Mouse (Mus musculus) hindbrain, embryonic 13.5 days (tissue): ENCODE measurements around the gene Hoxa1. TPM values are rescaled to one million over a fixed set of nuclear protein-coding genes. Genes with fewer than 3 reads are reported as not detected.

Experiments
- ATAC-seq: fragments of 200-750 bp; cut with Nextera tagmentation; 2 replicates; pipeline ENCODE4 v1.8.0; 2017; ENCODE audit warnings: moderate TSS enrichment; ENCODE audit not compliant: low FRiP score
- H3K27ac ChIP-seq: fragments of 300-500 bp; sonication (generic); 2 replicates; pipeline ENCODE4 v1.5.1; 2015; ENCODE audit warnings: inconsistent platforms, mild to moderate bottlenecking, moderate library complexity
- H3K27me3 ChIP-seq: fragments of 300-500 bp; sonication (generic); 2 replicates; pipeline ENCODE4 v1.6.1; 2015; ENCODE audit warnings: mild to moderate bottlenecking, inconsistent platforms
- H3K36me3 ChIP-seq: fragments of 300-500 bp; sonication (generic); 2 replicates; pipeline ENCODE4 v1.6.1; 2015; ENCODE audit warnings: mild to moderate bottlenecking, inconsistent platforms
- H3K4me1 ChIP-seq: fragments of 300-500 bp; sonication (generic); replicated peaks from 2 replicates; pipeline ENCODE4 v1.6.1; 2015; ENCODE audit warnings: inconsistent platforms
- H3K4me2 ChIP-seq: fragments of 300-500 bp; sonication (generic); 2 replicates; pipeline ENCODE4 v1.6.1; 2015; ENCODE audit warnings: inconsistent platforms, mild to moderate bottlenecking, moderate library complexity
- H3K4me3 ChIP-seq: fragments of 300-500 bp; sonication (generic); 2 replicates; pipeline ENCODE4 v1.5.1; 2015; ENCODE audit warnings: mild to moderate bottlenecking, inconsistent platforms
- H3K9ac ChIP-seq: fragments of 300-500 bp; sonication (generic); 2 replicates; pipeline ENCODE4 v1.6.1; 2015; ENCODE audit warnings: mild to moderate bottlenecking, inconsistent platforms
- H3K9me3 ChIP-seq: fragments of 300-500 bp; sonication (generic); 2 replicates; pipeline ENCODE4 v1.6.1; 2016; ENCODE audit warnings: inconsistent platforms
- WGBS: fragments of 180-500 bp; shearing (Covaris S2); methylation state at CpG from one replicate; pipeline ENCODE4 v1.1.7; 2015; 5-methylcytosine and 5-hydroxymethylcytosine counted together
- polyA plus RNA-seq: library from polyadenylated mRNA; unstranded; fragments of >200 nt; fragmentation: Nextera tagmentation; extraction: Ambion mirVana; gene quantifications from 2 replicates; pipeline ENCODE4 v1.2.1, GENCODE M21; 2015

Gene Hoxa1
- polyA plus RNA-seq, 1 experiment from 2014 or later = 2.0 TPM

DNA sequence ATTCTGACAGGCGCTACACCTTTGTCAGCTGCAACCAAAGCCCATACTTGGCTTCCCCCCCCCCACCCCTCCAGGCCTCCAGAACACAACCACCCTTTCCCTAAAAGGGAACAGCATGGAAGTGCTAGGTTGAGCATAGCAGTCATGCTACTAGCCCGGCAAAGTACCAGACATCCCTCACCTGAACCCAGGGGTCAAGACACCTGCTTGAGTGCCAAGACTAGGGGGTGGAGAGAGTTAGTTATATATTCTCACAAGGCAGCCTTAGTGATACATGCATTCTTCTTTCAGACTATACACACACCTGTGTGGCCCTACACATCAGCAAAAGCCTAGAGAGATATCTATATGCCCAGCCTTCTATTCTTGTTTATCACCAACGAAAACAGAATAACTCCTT lies 27.7 kb upstream of the Hoxa1 start:
- Histone ChIP-seq H3K9ac (peak overlapping the region; percentile 71), H3K36me3 (no peaks in the 10 kb centered on the region), H3K4me1 (peaks cover 71% of the 10 kb centered on the region), H3K4me3 (peak overlapping the region; percentile 70), H3K4me2 (peak overlapping the region; percentile 88), H3K9me3 (no peaks in the 10 kb centered on the region), H3K27me3 (peaks cover 97% of the 10 kb centered on the region), H3K27ac (peak overlapping the region; percentile 99)
- no peak for ATAC-seq
- 15% methylated on average over 3 of the region's 3 CpGs for WGBS

DNA sequence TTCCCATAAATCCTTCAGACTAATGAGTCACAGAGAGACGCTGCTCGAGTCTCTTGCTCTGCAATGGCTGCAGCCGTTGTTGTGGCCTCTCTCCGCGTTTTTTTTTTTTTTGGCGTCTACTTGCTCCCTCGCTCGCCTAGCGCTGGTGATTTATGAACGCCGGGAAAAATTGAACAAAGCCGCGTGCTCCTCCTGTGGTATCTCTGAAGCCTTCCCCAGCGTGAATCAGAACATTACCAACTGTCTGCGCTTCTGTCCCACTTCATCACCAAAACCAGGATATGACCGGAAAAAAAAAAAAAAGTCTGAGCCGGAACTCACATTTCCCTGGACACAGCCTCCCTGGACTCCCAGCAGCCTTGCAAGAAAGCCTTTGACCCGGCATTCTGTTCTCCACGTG lies 27.1 kb upstream of the Hoxa1 start:
- Histone ChIP-seq H3K36me3 (no peaks in the 10 kb centered on the region), H3K4me1 (peaks cover 77% of the 10 kb centered on the region), H3K9ac (peak overlapping the region; percentile 71), H3K4me2 (peak overlapping the region; percentile 88), H3K4me3 (peak overlapping the region; percentile 70), H3K27me3 (peaks cover 97% of the 10 kb centered on the region), H3K9me3 (no peaks in the 10 kb centered on the region), H3K27ac (peak overlapping the region; percentile 99)
- WGBS = 1% methylated on average over 19 of the region's 19 CpGs
- no peak for ATAC-seq

DNA sequence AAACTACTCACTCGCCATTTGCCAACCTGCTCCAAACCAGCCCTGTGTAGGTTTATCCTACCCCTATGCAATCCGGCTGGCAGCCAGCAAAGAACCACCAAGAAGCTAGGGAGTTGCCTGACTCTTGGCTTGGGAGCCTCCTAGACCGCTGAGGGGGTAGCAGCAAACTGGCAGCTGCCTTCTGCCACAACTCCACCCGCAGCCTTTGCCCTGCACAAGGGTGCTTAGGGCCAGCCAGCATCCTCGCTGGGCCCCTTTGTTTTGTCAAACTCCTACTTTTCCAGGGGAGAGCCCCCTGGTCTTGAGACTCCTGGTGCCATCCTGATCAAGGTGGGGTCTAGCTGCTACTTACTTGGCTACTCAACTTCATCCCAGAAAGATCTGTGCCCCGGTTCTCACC lies 26.6 kb upstream of the Hoxa1 start:
- H3K27me3 ChIP-seq = peaks cover 97% of the 10 kb centered on the region
- peak overlapping the region; percentile 70 for H3K4me3 ChIP-seq
- ATAC-seq = no peak
- H3K4me1 ChIP-seq = peaks cover 78% of the 10 kb centered on the region
- no peaks in the 10 kb centered on the region for H3K36me3 ChIP-seq
- H3K4me2 ChIP-seq = peak overlapping the region; percentile 88
- H3K27ac ChIP-seq = peak overlapping the region; percentile 99
- H3K9me3 ChIP-seq = no peaks in the 10 kb centered on the region
- 5% methylated on average over 6 of the region's 6 CpGs for WGBS
- peak overlapping the region; percentile 71 for H3K9ac ChIP-seq

DNA sequence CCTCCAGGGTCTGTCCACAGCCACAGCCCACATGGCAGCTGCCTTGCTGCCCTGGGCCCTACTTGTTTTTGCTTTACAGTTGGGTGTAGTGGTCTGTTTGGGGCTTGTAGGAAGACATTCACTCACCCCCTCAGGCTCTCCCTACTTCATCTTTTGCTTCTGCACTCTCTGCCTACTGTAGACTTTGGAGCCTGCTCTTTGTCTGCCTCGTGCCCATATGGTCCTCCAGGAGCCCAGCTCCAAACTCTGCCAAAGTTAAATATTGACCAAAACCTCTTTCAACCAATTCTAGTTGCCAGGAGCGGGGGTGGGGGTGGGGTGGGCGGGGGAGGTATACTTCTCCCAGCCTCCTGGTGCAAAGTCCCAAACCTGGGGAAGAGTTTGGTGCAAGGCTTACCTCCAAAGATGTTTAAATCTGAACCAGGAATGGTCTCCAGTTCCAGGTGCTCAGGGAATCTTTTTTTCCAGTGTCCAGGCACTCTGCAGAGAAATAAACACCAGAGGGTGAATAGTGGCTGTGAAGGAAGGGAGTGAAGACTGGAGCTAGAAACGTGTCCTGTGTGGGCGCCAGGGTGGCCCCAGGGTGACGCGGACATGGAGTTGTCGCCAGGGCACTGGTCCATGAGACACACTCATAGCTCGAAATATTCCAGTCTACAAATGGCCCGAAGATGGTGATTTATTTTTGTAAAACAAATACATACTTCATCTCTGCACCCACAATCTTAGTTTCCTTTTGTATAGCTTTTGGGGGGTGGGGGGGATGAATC lies 25.4 kb upstream of the Hoxa1 start:
- H3K36me3 ChIP-seq = no peaks in the 10 kb centered on the region
- no peak for ATAC-seq
- peak overlapping the region; percentile 99 for H3K27ac ChIP-seq
- H3K9me3 ChIP-seq = no peaks in the 10 kb centered on the region
- peak overlapping the region; percentile 70 for H3K4me3 ChIP-seq
- H3K4me1 ChIP-seq = peaks cover 70% of the 10 kb centered on the region
- WGBS = 11% methylated on average over 10 of the region's 10 CpGs
- peaks cover 97% of the 10 kb centered on the region for H3K27me3 ChIP-seq
- H3K4me2 ChIP-seq = peak overlapping the region; percentile 88
- peak overlapping the region; percentile 71 for H3K9ac ChIP-seq

DNA sequence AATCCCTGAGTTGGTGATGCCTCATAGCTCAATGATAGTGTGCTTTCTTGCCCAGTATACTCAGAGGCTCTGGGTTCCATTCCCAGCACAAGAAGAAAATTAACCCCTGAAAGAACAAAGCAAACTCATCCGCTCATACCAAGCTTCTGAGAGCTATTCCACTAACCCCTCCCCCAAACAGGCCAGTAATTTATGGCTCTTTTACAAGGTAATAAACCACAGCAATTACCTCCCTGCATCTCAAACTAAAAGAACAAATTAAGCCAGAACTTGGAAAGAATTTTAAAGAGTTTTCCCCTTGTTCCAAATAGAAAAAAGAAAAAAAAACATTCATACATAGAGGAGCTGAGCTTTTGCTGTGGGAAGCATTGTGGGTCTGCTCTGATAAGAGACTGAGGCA lies 24.7 kb upstream of the Hoxa1 start:
- Histone ChIP-seq H3K9me3 (no peaks in the 10 kb centered on the region), H3K27me3 (peaks cover 91% of the 10 kb centered on the region), H3K9ac (peak overlapping the region; percentile 97), H3K27ac (peak overlapping the region; percentile 99), H3K4me2 (peak overlapping the region; percentile 88), H3K36me3 (no peaks in the 10 kb centered on the region), H3K4me3 (peak overlapping the region; percentile 70), H3K4me1 (peaks cover 64% of the 10 kb centered on the region)
- WGBS = 18% methylated on average over 1 of the region's 1 CpGs
- no peak for ATAC-seq

DNA sequence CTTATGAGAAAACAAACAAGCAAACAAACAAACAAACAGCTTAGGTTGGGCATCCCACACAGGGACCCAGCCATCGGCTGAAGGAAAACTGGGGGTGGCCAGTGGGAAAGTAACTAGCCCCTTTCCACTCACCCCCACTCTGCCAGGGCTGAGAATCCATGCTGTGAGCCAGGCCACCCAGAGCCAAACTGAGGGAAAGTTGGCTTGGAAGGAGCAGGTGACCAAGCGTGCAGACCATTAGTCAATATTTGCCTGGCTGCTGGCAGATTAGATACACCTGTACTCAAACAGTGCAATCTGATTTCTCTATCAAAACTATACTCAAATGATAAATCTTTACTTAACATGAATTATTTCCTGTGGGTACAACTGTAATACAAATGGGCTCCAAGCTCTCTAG lies 23.9 kb upstream of the Hoxa1 start:
- H3K36me3 ChIP-seq = no peaks in the 10 kb centered on the region
- ATAC-seq = no peak
- WGBS = 21% methylated on average over 2 of the region's 2 CpGs
- H3K9me3 ChIP-seq = no peaks in the 10 kb centered on the region
- H3K9ac ChIP-seq = peak overlapping the region; percentile 97
- H3K4me3 ChIP-seq = peak overlapping the region; percentile 70
- peaks cover 58% of the 10 kb centered on the region for H3K4me1 ChIP-seq
- H3K27ac ChIP-seq = peak overlapping the region; percentile 99
- H3K27me3 ChIP-seq = peaks cover 84% of the 10 kb centered on the region
- peak overlapping the region; percentile 88 for H3K4me2 ChIP-seq

DNA sequence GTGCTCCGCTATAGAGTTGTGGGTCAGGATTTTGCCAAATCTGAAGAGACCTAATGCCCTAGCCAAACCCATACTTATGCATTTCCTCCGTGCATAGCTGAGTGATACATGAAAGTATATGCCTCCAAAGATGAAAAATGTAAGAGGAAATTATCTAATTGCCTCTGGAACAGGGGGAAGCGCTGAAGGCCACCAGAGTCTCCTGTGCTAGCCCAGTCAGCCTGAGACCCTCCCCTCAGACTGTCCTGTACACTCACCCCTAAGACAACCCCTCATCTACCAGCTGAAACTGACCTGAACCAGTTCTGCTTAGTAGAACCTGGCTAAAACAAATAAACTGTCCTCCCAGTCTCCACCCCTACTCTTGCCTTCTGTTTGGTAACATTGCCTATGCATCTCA lies 22.6 kb upstream of the Hoxa1 start:
- H3K9me3 ChIP-seq = no peaks in the 10 kb centered on the region
- H3K4me1 ChIP-seq = peaks cover 52% of the 10 kb centered on the region
- peaks cover 71% of the 10 kb centered on the region for H3K27me3 ChIP-seq
- H3K27ac ChIP-seq = peak overlapping the region; percentile 99
- peak overlapping the region; percentile 88 for H3K4me2 ChIP-seq
- ATAC-seq = no peak
- peak overlapping the region; percentile 70 for H3K4me3 ChIP-seq
- 5% methylated on average over 3 of the region's 3 CpGs for WGBS
- H3K36me3 ChIP-seq = no peaks in the 10 kb centered on the region
- peak overlapping the region; percentile 97 for H3K9ac ChIP-seq

DNA sequence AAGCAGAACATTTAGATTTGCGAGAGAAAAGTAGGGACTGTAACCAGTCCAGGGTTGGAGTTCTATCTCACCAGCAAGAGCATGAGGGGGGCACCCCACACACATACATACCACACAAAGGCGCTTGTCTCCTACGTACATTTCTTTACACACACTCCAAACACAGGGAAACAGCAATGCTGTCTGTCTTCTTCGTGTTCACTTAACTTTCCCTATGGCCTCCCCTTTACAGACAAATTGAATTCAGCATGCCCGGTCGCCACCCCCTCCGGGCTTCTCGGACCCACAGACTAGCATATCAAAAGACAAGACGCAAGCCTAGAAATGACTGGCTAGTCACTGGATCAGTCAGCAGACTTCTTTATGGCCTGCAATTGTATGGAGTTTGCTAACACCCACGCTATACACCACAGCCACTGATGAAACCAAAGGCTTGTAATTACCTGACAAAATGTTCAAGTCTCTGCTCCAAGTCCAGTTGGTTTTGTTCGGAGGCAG lies 22.1 kb upstream of the Hoxa1 start:
- Histone ChIP-seq H3K27me3 (peaks cover 66% of the 10 kb centered on the region), H3K4me2 (peak overlapping the region; percentile 88), H3K4me3 (peak overlapping the region; percentile 70), H3K9me3 (no peaks in the 10 kb centered on the region), H3K36me3 (no peaks in the 10 kb centered on the region), H3K4me1 (peaks cover 48% of the 10 kb centered on the region), H3K27ac (peak overlapping the region; percentile 99), H3K9ac (peak overlapping the region; percentile 97)
- under 1% methylated on average over 11 of the region's 11 CpGs for WGBS
- ATAC-seq = no peak

DNA sequence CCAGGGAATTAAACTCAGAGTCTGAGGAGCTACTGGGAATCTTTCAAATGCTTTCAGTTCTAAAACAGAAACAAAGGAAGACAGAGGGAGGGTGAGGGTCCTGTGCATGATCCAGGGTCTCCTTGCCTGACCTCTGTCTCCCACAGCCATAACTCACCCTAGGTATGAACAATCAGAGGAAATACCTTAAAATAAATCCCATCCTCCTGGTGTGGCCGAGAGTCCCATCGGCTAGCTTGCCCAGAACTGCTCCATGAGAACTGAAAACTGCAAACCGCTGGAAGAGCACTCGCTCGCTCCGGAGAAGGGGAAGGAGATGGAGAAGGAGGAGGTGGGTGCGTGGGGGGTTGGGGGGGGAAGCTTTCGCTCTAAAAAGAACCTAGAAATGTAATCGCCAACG lies 21.6 kb upstream of the Hoxa1 start:
- peak overlapping the region; percentile 88 for H3K4me2 ChIP-seq
- H3K9me3 ChIP-seq = no peaks in the 10 kb centered on the region
- 2% methylated on average over 10 of the region's 10 CpGs for WGBS
- H3K4me1 ChIP-seq = peaks cover 43% of the 10 kb centered on the region
- no peaks in the 10 kb centered on the region for H3K36me3 ChIP-seq
- peak overlapping the region; percentile 99 for H3K27ac ChIP-seq
- ATAC-seq = no peak
- peaks cover 61% of the 10 kb centered on the region for H3K27me3 ChIP-seq
- peak overlapping the region; percentile 70 for H3K4me3 ChIP-seq
- peak overlapping the region; percentile 97 for H3K9ac ChIP-seq

DNA sequence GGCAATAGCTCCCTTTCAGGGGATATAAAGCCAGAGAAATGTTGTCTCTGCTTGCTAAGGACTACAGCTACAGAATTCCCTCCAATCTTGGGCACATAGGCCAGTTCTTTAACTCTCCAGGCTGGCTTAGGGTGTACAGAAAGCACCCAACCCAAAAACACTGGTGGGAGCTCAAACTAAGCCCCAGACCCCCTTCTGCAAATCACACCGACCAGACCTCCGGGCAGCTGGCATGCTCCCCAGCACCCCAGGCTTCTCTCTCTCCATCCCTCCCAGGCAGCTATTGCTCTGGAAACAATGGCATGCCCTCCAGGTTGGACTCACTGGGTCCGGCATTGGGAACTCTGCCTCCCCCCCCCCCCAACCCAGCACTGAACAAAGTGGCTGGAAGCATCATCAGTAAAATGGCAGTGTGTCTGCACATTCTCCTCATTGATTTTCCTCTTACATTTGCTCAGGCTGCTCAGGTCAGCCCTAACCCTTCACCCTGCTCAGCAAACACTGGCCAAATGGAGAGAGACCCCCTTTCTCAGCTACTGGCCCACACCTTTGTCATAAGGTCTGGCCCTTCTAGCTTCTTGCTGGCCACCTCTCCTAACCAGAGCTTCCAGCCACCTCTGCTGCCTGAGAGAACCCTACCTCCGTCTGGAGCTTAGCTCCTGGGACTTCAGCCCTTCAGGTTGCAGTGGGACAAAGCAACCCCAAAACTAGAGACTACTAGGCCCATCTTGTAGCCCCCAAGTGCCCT lies 21.0 kb upstream of the Hoxa1 start:
- Histone ChIP-seq H3K27me3 (peaks cover 55% of the 10 kb centered on the region), H3K9me3 (no peaks in the 10 kb centered on the region), H3K4me1 (peaks cover 37% of the 10 kb centered on the region), H3K27ac (peak overlapping the region; percentile 99), H3K9ac (peak overlapping the region; percentile 97), H3K4me2 (peak overlapping the region; percentile 88), H3K36me3 (no peaks in the 10 kb centered on the region), H3K4me3 (peak overlapping the region; percentile 70)
- WGBS = 1% methylated on average over 4 of the region's 4 CpGs
- ATAC-seq = 0 out of 2 replicates have a peak, but pooled peaks have one; percentile 5

DNA sequence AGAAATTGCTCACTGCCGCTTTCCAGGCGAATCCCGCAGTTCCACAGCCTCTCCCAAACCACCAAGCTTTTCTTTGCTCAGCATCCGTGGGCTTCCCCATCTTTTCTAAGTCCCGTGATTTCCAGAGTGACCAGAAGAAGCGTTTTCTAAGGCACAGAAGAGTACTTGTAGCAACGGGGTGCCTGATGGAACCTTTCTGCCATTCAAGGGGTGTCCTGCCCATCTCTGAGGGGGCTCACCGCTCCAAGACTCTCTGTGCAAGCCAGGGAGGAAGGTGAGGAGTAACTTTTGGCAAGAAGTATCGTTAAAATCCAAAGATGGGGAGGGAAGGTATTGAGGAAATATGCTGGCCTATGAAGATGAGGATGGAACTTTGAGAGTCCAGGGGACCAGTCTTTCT lies 19.7 kb upstream of the Hoxa1 start:
- peak overlapping the region; percentile 88 for H3K4me2 ChIP-seq
- H3K9ac ChIP-seq = peak overlapping the region; percentile 97

DNA sequence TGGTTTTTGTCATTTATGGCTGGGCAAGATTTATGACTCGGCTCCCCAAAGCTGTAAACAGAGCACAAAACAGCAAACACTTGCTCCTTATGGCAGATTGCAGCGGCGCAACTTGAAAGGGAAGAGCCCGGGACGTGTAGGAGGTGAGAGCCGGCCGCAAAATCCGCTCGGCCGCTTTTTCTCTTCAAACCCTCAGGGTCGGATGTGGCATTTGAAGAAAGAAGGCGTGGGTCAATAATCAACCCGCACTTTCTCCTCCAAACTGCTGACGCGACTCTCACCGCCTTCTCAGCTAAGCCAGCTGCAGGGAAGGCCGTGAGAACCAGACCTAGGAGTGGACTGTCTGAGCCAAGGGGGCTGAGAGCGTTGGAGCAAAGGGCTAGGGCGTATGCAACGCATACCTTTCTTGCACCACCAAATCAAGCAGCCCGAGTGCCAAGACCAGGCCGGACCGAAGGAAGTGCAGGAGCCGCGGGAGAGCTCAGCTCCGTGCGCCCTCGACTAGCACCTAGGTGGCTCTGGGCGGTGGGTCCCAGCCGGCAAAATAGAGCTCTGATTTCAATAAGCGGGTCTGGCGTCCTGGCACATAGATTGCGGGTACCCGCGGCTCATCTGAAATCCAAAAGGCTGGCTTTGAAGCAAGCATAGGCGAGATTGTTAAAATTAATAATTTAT lies 19.1 kb upstream of the Hoxa1 start, which contains the start of gene 5730596B20Rik:
Gene 5730596B20Rik, plus strand, starts transcription at position 438 of the 675 bp plus-strand sequence.
- ATAC-seq = no peak
- Histone ChIP-seq H3K4me2 (peak within 1 kb of the TSS; percentile 88), H3K4me1 (peaks cover 34% of the 10 kb centered on the region), H3K36me3 (no peaks in the 10 kb centered on the region), H3K9me3 (no peaks in the 10 kb centered on the region), H3K9ac (peak within 1 kb of the TSS; percentile 97), H3K4me3 (peak within 1 kb of the TSS; percentile 70), H3K27ac (peak within 1 kb of the TSS; percentile 99), H3K27me3 (peaks cover 52% of the 10 kb centered on the region)
- under 1% methylated on average over 36 of the region's 36 CpGs for WGBS

More for the DNA sequence above, 19.7 kb upstream of the Hoxa1 start:
- 2% methylated on average over 9 of the region's 9 CpGs for WGBS
- peaks cover 32% of the 10 kb centered on the region for H3K4me1 ChIP-seq
- H3K27ac ChIP-seq = peak overlapping the region; percentile 99
- peaks cover 53% of the 10 kb centered on the region for H3K27me3 ChIP-seq
- H3K4me3 ChIP-seq = peak overlapping the region; percentile 70
- no peaks in the 10 kb centered on the region for H3K9me3 ChIP-seq
- no peaks in the 10 kb centered on the region for H3K36me3 ChIP-seq
- ATAC-seq = no peak
